Mouse (Mus musculus) kidney, postnatal 36 days (tissue): ENCODE measurements around the gene Tnk1.
A peak's percentile ranks its signal among the peaks of the same experiment; 100 is the strongest.

ENCODE experiments used
- DNase-seq, 2 experiments: peaks; one replicate each; pipeline ENCODE4 v3.0.0; 2021 to 2022; ENCODE audit warnings: mixed read lengths in 2 of 2

Tnk1 gene

DNA sequence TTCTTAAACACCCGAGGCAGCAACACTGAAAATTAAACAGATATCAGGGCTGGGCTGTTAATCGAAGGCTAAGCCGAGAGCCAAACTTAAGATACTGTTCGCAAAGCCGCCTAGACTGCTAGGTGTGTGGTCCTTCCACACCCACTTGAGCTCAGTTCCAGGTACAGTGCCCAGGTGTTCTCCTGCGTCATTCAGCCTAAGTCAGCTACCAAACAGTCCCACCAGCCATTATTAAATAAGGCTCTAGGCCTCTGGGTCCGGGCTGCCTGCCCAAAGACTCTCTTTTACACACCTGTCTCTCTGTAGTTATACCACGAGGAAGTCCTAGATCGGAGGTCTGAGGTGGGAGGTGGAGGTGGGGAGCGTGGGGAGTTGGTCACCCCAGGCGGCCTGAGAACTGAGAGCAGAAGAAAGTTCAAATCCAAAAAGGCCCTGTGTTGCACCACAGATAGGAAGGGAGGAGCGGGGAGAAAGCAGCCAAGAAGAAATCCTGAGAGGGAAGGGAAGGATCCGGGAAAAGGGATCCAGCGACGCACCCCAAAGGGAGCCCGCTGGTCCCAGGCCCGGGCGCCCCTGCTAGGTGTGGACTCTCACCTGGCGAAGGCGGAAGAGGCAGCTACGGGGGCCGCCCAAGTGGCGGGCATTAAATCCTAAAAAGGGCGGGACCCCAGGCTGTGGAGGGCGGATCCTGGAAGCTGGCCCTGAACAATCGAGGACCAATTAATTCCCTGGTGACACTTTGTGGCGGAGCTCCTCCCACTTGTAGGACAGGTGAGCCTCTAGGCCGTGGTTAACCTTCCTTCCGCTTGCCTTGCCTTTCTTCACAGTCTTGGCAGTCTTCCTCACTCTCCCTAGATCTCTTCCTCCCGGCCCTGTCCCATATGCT, at the start of gene Tnk1:
Tnk1 (minus strand) TSS at position 618 of the 886 bp plus-strand sequence.
- peak; percentile 72 to 75 for DNase-seq

DNA sequence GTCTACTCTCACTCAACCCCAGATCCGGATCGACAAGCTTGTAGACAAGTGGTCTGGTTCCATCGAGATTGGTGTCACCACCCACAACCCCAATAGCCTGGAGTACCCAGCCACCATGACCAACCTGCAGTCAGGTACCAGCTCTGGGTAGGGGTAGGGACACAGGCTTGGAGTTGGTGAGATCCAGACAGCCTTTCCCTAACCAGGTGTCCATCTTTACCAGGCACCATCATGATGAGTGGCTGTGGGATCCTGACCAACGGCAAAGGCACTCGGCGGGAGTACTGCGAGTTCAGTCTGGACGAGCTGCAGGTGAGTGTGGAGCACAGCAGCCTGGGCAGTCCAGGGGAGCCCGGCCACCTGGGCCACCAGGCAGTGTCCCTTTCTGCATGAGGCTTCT, 45.8 kb upstream of the Tnk1 start:
- no peak for DNase-seq

DNA sequence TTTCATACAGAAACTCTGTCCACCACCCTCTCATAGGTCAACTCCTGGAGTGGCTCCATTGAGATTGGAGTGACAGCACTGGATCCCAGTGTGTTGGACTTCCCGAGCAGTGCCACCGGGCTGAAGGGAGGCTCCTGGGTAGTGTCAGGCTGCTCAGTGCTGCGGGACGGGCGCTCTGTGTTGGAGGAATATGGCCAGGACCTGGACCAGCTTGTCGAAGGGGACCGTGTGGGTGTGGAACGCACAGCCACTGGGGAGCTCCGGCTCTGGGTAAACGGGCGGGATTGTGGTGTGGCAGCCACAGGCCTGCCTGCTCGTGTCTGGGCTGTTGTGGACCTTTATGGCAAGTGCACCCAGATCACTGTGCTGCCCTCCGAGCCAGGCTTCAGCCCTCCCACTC, 44.4 kb upstream of the Tnk1 start:
- no peak for DNase-seq

DNA sequence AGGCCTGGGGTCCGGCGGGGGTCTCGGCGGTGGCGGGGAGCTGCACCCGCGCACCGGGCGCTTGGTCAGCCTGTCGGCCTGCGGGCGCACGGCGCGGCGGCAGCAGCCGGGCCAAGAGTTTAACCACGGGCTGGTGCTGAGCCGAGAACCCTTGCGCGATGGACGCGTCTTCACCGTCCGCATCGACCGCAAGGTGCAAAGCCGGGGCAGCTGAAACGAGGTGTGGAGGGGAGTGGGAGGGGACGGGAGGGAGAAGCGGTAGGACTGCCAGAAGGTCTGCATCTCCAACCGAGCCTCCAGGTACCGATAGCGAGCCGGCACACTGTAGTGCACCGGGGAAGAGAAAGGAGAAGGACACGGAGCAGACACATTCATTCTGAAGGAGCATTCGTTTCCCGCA, 43.5 kb upstream of the Tnk1 start:
- DNase-seq: no peak

DNA sequence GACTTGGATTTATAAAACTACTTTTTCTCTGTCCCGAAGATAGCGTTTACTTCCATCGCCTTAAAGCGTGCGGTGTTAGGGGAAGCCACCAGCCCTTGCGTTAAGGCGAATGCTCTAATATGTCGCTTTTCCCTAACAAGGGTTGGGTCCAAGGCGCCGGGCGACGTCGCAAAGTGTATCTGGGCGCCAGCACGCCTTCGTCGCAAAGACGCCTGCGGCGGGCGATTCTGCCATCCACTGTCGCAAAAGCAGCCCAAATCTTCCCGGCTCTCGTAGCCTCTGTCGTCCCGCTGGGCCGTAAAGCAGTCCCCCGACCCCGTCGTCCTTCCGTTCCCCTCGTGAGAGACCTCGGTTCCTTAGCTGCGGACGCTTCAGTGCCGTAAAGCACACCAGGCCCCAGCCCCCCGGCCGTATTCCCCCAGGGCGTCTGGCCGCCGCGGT, 42.9 kb upstream of the Tnk1 start:
- peak; percentile 95 to 98 for DNase-seq

DNA sequence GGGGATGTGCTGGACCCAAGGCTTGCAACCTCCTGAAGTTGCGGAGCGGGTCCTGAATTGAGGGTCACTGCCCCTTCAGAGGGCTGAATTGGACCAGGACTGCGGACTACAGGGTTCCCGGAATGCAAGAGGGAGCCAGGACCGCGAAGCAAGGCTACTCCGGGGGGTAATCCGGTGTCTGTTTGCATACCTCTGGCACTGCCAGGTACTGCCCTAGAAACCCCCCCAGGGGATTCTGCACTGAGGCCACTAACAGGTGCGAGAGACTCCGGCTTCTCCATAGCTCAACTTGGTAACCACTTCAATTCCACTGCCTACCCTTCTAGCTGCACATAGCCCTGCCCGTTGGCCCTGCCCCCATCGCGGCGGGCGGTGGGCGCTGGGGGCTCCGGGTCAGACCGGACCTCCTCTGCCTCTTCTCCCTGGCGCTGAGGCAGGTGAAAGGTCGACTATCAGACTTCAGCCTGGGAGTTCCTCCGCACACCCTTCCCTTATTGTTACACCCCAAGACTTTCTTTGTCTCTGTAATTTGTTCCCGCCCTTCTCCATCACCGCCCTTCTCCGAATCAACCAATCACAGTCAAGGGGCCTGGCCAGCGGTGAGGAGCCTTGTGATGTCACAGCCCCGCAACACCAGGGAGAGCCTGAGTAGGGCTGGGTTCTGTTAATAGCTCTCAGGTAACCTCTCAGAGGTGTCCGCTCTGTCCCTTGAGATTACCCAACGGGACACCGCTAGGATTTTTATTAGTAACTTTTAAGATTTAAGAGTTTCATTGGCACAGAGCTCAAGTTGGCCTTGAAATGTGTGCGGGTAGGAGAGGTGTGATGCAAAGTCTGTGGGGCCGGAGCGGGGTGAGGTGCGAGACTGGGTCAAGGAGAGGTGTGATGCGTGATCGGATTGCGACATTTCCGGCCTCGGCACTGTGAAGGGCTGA, 42.2 kb upstream of the Tnk1 start, which contains the start of the genes 2810408A11Rik and Neurl4:
2810408A11Rik (minus strand) TSS at position 517 of the 935 bp plus-strand sequence.
Neurl4 (plus strand) TSS at position 602 of the 935 bp plus-strand sequence.
- peak; percentile 91 to 96 for DNase-seq

DNA sequence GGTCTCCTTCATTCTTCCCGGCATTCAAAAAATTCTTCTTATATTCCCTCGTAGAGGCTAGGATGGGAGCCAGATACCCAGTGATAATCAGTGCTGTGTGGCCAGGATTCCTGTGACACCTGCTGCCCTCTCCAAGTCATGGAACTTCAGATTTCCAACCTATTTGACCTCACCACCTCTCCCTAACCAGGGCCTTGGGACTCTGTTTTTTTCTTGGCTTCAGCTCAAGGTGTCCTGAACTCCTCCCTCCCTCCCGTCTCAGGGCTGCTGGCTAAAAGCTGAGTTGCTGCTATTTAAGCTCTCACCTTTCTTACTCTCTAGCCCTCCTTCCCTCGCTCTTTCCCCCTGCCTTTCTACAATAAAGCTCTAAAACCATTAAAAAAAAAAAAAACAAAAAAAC, 41.3 kb upstream of the Tnk1 start:
- peak in 1 of 2 experiments; percentile 59 for DNase-seq

DNA sequence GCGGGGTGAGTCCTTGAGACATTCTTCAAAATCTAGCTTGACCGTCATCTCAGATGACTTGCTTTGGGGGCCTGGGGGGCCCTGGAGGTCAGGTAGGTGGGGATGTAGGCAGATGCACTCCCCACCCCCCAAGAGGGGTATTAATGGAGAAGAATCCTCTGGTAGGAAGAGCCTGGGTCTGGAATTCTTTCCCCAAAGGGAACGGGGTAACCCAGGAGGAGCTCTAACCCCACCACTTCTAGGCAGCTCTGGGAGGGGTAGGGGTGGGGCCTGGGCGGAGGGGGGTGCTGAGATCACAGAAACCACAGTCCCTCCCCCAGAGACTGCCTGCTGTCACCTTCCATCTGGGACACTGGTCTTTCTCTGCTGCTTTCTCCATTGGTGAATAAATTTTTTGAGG, 36.8 kb upstream of the Tnk1 start, which contains the start of gene Acap1:
Acap1 (minus strand) TSS at position 249 of the 400 bp plus-strand sequence.
- no peak for DNase-seq

DNA sequence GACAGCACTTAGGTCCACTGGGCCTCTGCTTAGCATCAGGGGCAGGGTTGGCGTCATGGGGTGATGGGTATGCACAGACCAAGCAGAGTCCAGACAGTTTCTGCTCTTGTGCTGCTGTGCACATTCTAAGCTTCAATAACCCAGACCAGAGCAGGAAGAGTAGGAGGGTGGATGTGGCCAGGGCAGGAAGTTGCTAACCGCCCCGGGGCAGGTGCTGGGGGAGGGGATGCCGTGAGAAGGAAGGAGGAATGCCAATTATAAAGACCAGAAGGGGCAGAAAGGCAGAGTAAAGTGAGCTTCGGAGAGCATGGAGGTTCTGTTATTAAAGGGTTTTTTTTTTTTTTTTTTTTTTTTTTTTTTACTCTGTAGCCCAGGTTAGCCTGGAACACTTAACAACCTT, 36.1 kb upstream of the Tnk1 start:
- no peak for DNase-seq

DNA sequence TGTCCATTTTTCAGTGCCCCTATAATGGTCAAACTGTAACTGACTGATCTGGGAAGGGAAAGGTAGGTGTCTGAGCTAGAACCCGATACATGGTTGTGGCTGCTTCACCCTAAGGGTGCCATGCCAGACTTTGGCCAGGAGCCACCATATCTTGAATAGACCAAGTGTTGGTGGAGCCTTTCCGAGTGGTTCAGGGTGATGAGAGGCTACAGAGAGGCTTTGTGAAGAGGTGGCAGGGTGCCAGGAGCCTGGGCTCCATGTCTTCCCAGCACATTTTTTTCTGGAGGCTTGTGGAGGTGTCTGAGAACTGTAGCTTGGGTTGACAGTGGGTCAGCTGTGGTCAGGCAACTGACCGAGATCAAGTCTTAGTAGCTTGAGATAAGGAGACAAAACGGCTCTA, 33.0 kb upstream of the Tnk1 start:
- no peak for DNase-seq

DNA sequence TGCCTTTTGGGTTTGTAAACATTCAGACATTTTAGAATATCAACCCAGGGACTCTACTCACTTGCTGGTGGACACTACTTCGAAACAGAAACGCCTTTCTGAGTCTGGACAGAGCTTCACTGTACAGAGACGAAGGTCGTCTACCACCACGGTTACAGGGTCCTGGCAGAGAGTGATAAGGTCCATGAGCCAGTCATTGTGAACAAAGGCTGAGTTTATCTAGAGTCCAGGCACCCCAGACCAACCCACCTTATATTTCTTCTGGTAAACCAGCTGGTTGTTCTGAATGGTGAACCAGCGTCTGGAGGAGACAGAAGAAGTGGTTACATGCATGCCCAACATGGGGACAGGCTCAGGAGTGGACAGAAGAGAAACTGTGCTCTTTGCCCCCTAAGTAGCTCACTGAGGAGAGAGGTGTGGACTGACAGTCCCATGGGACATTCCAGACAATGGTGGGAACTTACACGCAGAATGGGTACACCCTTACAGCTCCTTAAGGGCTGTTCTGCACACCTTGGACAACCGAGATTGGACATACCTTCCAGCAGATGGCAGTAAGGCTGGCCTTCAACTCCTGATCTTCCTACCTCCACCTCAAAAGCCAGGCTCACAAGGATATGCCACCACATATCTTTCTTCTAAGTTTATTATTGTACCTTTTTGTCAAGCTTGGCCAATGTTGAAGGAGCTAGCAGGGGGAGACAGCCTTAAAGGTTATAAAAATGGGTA, 28.5 kb upstream of the Tnk1 start:
- DNase-seq: peak; percentile 64 to 68

DNA sequence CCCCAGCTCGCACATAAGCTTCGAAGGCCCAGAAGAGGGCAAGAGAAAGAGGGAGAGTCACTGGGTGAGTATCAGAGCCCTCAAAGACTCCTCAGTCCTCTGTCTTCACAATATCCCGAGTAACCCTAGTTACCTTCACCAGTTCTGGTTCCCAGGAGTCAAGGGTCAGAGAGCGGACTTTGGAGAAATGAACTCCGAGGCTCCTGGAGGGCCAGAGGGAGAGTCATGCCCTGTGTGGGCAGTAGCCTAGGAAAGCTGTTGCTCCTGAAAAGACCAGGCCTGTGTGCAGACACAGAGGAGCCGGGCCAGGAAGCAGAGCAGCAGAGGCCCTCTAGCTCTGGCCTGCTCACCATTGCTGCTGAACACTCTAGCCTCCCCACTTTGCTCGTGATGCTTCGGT, 26.1 kb upstream of the Tnk1 start:
- peak in 1 of 2 experiments; percentile 52 for DNase-seq

DNA sequence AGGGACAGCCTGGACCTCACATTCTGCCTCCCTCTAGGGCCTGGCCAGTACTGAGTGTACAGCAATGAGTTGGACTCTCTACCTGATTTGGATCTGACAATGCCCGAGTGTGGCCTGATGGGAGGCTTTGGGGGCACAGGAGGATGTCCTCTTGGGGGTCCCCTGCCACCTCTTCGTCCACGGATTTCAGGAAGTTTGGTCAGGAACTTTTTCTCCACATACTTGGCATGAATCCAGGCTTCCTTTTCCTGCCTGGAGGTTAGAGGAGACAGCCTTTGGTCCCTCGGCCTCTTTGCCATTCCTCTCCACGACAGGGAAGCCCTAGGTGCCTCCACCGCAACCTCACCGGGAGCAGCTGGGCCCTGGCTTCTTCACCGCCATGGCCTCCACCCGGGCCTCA, 25.7 kb upstream of the Tnk1 start:
- DNase-seq: peak in 1 of 2 experiments; percentile 47

DNA sequence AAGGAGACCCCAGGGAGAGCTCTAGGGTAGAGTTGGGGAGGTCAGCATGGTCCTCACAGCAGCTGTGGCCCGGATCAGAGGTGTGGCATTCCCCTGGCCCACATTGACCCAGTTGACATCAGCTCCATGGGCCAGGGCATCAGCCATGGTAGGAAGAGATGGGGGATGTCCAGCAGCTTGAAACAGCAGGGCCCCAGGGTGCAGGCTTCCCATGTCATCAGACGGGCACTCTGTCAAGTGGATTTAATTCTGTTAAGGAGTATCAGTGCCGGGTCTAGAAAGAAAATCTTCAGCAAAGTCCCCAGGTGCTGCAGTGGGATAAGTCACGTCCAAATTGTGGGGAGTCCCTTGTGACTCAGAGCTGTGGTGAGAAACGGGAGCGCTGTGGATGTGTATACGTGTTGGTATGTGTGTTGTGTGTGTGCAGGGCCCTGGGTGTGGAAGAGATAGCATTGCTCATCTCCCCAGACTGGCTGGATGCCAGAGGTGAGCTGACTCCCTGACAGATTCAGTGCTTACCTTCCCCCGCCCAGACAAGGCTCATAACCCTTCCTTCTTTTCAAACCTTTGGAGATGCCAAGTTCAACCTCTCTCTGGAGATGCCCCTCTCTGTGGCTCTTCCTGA, 25.1 kb upstream of the Tnk1 start:
- peak in 1 of 2 experiments; percentile 54 for DNase-seq

DNA sequence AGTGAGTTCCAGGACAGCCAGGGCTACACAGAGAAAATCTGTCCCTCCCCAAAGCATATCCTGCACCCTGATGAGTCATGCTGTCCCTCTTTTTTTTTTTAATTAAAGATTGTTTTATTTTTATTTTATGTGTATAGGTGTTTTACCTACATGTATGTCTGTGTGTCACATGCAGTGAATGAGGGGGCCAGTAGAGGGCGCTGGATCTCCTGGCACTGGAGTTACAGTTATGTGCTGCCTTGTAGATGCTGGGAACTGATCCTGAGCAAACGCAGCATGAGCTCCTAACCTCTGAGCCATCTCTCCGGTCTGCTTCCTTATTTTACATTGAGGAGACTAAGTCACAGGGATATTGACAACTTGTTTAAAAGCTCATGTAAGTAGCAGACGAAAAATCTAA, 24.5 kb upstream of the Tnk1 start:
- peak in 1 of 2 experiments; percentile 65 for DNase-seq

DNA sequence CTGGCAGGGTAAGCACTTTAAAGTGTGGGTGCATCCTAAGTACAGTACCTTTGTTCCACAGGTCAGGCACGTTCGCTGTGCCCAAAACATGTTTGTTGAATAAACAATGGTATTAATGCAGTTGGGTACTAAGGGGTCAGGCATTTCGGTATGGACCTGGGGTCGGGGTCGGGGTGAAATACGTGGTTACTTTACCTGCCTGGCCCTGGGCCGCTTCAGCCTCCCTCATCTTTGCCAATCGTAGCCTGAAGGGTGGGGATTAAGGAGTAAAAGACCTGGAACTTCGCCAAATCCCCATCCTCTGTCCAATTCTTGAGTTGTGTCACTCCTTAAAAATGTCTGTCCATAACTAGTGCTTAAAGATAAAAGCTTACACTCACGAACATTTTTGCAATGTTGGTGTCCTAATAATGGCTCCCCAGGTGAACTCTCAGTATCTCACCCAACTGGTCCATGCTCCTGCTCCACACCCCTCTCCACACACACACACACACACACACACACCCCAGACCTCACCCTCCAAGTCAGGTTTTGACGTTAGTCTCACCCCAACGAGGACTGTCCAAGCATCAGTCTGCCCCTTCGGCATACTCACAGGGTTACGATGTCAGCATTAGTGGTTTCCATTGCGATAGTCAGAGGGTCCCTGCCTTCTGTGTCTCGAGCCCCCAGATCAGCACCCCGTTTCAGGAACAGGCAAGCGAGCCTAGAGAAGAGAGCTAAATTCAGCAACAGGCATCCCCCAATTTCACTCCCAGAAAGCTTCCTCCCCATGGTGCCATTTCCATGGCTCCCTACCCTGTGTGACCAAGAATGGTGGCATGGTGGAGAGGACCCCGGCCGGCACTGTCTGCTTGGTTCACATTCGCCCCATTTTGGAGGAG, 23.5 kb upstream of the Tnk1 start:
- DNase-seq: no peak

DNA sequence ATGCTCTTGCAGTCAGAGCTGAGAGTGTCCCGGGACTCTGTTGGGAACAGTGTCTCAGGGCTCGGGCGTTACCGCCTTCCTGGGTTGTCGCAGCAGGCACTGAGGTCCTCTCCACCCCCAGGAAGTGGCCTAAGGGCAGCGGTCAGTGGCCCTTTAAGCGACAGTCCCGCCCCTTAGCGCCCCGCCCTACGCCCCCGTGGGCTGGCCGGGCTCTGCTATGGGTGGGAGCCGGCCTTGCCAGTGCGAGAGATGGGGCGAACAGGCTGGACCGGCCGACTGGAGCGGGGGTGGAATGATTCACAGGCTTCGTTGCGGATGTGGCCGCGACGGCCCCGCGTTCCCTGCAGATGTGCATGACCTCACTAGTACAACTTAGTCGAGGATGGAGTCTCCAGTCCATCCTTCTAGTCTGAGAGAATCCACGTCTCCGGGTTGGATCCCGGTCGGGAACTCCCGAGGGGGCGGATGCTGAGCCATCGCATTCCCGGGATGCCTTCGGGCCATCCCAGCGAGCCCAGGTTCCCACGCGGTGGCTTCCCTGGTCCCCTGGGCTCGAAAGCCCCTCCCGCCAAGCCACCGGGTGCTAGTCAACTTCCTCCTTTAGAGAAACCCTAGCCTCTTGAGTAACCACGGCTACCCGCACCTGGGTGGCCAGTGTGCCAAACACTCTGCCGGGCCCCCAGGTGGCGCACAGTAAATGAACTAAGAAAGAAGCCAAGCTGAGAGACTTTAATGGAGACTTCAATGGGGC, 22.5 kb upstream of the Tnk1 start, which contains the start of gene Kctd11:
Kctd11 (minus strand) TSS at position 554 of the 751 bp plus-strand sequence.
- DNase-seq: peak; percentile 94

DNA sequence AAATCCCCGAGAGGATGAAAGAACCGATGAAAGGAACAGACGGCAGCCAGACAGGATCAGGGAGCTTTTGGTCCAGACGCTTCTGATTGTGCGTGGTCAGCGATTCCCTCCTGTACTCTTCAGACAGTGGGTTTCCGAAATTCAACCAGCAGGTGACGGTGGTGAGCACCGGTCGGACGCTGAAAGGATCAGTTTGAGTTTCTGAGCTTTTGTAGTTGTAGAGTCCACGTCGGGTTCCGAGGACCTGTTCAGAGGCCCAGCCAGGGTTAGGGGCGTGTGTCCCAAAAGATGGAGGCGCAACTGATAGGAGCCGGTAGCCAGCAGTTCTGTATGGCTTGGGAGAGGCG, 21.9 kb upstream of the Tnk1 start:
- peak; percentile 84 to 88 for DNase-seq

DNA sequence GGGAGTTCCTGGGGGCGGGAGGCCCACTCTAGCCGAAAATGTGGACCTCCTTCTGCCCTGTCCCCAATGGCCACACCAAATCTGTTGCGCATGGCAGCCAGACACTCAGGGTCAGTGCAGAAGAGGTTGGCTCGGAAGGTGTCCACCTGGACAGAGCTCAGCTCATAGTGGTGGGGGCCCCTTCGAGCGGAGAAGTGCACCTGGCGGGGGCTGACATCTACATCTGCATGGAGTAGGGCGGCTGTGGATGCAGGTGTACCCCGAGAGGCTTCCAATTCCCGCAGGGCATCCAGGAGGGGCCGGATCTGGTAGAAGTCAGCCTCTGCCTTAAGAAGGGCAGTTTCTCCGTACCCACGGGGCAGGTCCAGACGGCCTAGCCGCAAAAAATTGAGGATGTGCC, 21.2 kb upstream of the Tnk1 start:
- DNase-seq: no peak

DNA sequence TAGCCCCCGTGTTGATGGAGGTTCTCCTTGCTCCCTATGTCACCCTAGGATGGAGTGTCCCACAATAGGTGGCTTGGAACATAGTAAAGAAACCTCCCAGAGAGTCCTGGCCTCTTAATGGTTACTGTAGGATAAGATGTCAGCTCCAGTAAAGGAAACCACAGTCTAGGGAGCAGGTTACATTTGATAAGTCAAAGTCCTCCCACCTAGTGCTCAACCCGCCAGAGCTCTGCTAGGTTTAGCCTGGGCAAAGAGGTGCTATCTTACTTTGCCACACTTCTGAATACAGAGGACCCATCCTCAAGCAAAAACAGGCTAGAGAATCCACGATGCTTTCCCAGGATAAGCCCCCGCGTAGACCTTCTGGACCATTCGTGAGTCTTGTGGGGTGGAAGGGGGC, 20.4 kb upstream of the Tnk1 start:
- no peak for DNase-seq
